Comparison of ENCODE assay signal across 12 mouse cellular contexts in the genomic region with DNA sequence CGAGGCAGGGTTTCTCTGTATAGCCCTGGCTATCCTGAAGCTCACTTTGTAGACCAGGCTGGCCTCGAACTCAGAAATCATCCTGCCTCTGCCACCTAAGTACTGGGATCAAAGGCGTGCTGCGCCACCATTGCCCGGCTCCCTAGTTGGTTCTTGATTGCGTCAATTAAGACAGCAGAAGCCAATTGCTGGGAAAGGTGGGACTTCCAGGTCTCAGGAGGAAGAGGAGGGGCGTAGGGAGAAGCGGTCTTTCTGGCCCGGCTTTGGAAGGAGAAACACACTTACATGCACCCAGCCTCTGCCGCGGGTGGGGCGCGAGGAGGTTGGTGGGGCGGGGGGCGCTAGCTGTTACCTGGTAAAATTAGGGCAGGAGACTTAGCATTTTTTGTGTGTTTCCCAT. TPM values are rescaled to one million over a fixed set of nuclear protein-coding genes. Genes with fewer than 3 reads are reported as not detected.
DNase-seq lines count a peak whose midpoint lies in the region; ATAC-seq and TF ChIP-seq lines count a peak whose summit lies in the region.
"Had no signal": no experiment of that assay in that cellular context is flagged by ENCODE, and none has a peak within 500 bp of the region (broad histone marks: within the 10 kb centered on the region; RNA-seq: fewer than 3 reads in every experiment).

No protein-coding gene starts in this region.

- no peaks in the 10 kb centered on the region for H3K27me3 ChIP-seq in erythroblast, embryonic 14.5 days (ENCODE audit: control insufficient read depth)
- H3K27me3 ChIP-seq in G1E (ENCODE audit: insufficient read depth, low read length), result 0 out of 2 replicates have a peak, but pooled peaks cover 5% of the 10 kb centered on the region
- 0 out of 2 replicates have a peak, but pooled peaks cover 4% of the 10 kb centered on the region for H3K27me3 ChIP-seq in heart, embryonic 13.5 days (replicated peaks)
- no peaks in the 10 kb centered on the region for H3K27me3 ChIP-seq in liver, embryonic 16.5 days (ENCODE audit: control insufficient read depth, insufficient read depth, low read depth, low read length)
- H3K27me3 ChIP-seq: midbrain, embryonic 13.5 days had no signal

- H3K4me2 ChIP-seq in heart, embryonic 13.5 days, result peak overlapping the region; percentile 20; the same call in 1 of the 2 replicates
- H3K4me2 ChIP-seq in liver, embryonic 16.5 days (ENCODE audit: low read depth, low read length), result no peak overlapping the region
- H3K4me2 ChIP-seq: limb, embryonic 13.5 days; midbrain, embryonic 13.5 days had no signal

- no peaks in the 10 kb centered on the region for H3K36me3 ChIP-seq in erythroblast, embryonic 14.5 days (ENCODE audit: control insufficient read depth)
- H3K36me3 ChIP-seq in G1E (replicated peaks), result no peaks in the 10 kb centered on the region
- H3K36me3 ChIP-seq in heart, embryonic 13.5 days, result no peaks in the 10 kb centered on the region
- H3K36me3 ChIP-seq in liver, embryonic 16.5 days (ENCODE audit: control insufficient read depth, insufficient read depth), result no peaks in the 10 kb centered on the region
- H3K36me3 ChIP-seq: limb, embryonic 13.5 days; midbrain, embryonic 13.5 days had no signal

- ATAC-seq in erythroblast, adult 5-6 weeks (replicated peaks; ENCODE audit: low FRiP score, poor library complexity, severe bottlenecking), result no peak
- ATAC-seq in G1E (ENCODE audit: extremely low read depth, insufficient number of reproducible peaks, low FRiP score, poor library complexity, severe bottlenecking), result peak; percentile 80
- no peak for ATAC-seq in heart, embryonic 13.5 days (ENCODE audit: extremely low read depth, insufficient number of reproducible peaks, low FRiP score, low TSS enrichment)
- ATAC-seq in liver, embryonic 16.5 days (ENCODE audit: low read depth), result no peak
- ATAC-seq: midbrain, embryonic 13.5 days had no signal

- no peak overlapping the region for H3K9ac ChIP-seq in heart, embryonic 13.5 days
- no peak overlapping the region for H3K9ac ChIP-seq in liver, embryonic 16.5 days (ENCODE audit: low read depth, low read length)
- H3K9ac ChIP-seq: limb, embryonic 13.5 days; midbrain, embryonic 13.5 days had no signal

- peak; percentile 74 for DNase-seq in G1E (ENCODE audit: low spot score)
- no peak for DNase-seq in left cerebral cortex, postnatal 14 days (ENCODE audit: low spot score in 2 of 2)
- no peak for DNase-seq in layer of hippocampus, postnatal 10 days (ENCODE audit: low spot score in 2 of 2)
- DNase-seq in right cerebral cortex, postnatal 25 days, result no peak
- DNase-seq: gastrocnemius, postnatal 25 days; thymus, postnatal 14 days had no signal

- TF ChIP-seq CTCF in G1E (IDR thresholded peaks at IDR 0.05; ENCODE audit: low read depth, low read length), result no peak

- peaks cover 1% of the 10 kb centered on the region; the same call in 1 of the 2 replicates for H3K4me1 ChIP-seq in erythroblast, embryonic 14.5 days (ENCODE audit: control insufficient read depth)
- peaks cover 7% of the 10 kb centered on the region; the same call in 1 of the 2 replicates for H3K4me1 ChIP-seq in G1E (ENCODE audit: insufficient read depth, low read depth, low read length)
- no peaks in the 10 kb centered on the region for H3K4me1 ChIP-seq in heart, embryonic 13.5 days
- H3K4me1 ChIP-seq in liver, embryonic 16.5 days (ENCODE audit: control insufficient read depth, low read depth, low read length), result no peaks in the 10 kb centered on the region
- H3K4me1 ChIP-seq: limb, embryonic 13.5 days; midbrain, embryonic 13.5 days had no signal

- H3K27ac ChIP-seq in heart, embryonic 13.5 days (replicated peaks), result no peak overlapping the region
- H3K27ac ChIP-seq in liver, embryonic 16.5 days (ENCODE audit: low read length), result no peak overlapping the region
- H3K27ac ChIP-seq: limb, embryonic 13.5 days; midbrain, embryonic 13.5 days had no signal

- 72% methylated on average over 15 of the region's 15 CpGs for WGBS in heart, embryonic 13.5 days
- WGBS in liver, embryonic 16.5 days (ENCODE audit: insufficient replicate concordance), result 77% methylated on average over 15 of the region's 15 CpGs

- H3K9me3 ChIP-seq in erythroblast, embryonic 14.5 days (ENCODE audit: control insufficient read depth, low read length), result no peaks in the 10 kb centered on the region
- no peaks in the 10 kb centered on the region for H3K9me3 ChIP-seq in G1E (replicated peaks)
- H3K9me3 ChIP-seq in heart, embryonic 13.5 days, result no peaks in the 10 kb centered on the region
- H3K9me3 ChIP-seq in liver, embryonic 16.5 days (replicated peaks; ENCODE audit: control insufficient read depth, low read length), result no peaks in the 10 kb centered on the region
- H3K9me3 ChIP-seq: limb, embryonic 13.5 days; midbrain, embryonic 13.5 days had no signal

- peak overlapping the region; percentile 32 for H3K4me3 ChIP-seq in erythroblast, embryonic 14.5 days (replicated peaks)
- peak overlapping the region; percentile 71 for H3K4me3 ChIP-seq in G1E (ENCODE audit: low read depth, low read length)
- peak overlapping the region; percentile 29 for H3K4me3 ChIP-seq in heart, embryonic 13.5 days
- H3K4me3 ChIP-seq in liver, embryonic 16.5 days (ENCODE audit: low read depth, low read length), result peak overlapping the region; percentile 5; the same call in 1 of the 2 replicates
- H3K4me3 ChIP-seq: limb, embryonic 13.5 days; midbrain, embryonic 13.5 days had no signal

- intact Hi-C loops in left cerebral cortex, postnatal 14 days (cut with DNase I), result no loop called here

RNA-seq across cellular contexts. Expression of a gene that starts 10.5 kb away (rescaled TPM):
- 0.39 and 0.65 TPM in 2 replicates for polyA plus RNA-seq in erythroblast, embryonic 14.5 days (2012)
- 15.0 and 33.0 TPM in 2 replicates for total RNA-seq in erythroblast, adult 5-6 weeks (2015; ENCODE audit: low replicate concordance)
- total RNA-seq in erythroblast, adult 5-6 weeks (2017; ENCODE audit: low replicate concordance), result 23.4 and 44.9 TPM in 2 replicates
- 141 and 150 TPM in 2 replicates for total RNA-seq in G1E (2014; fragmentation: Nextera tagmentation)
- 114 and 141 TPM in 2 replicates for total RNA-seq in G1E (2017)
- 5.8 and 7.4 TPM in 2 replicates for polyA plus RNA-seq in G1E (2012)
- polyA plus RNA-seq in heart, embryonic 13.5 days (2015; fragmentation: Nextera tagmentation; extraction: Ambion mirVana), result 6.5 and 7.1 TPM in 2 replicates
- 5.8 and 6.2 TPM in 2 replicates for polyA plus RNA-seq in liver, embryonic 16.5 days (2015; fragmentation: Nextera tagmentation; extraction: Ambion mirVana)
- 10 to 100 TPM; 48.8 to 49.8 TPM for total RNA-seq in left cerebral cortex, postnatal 14 days (2021)
- total RNA-seq in layer of hippocampus, postnatal 10 days (2021), result 10 to 100 TPM; 52.9 to 59.5 TPM

Comparison
In these comparisons a context has a peak if more than half of its experiments do, and no peak if none do; other contexts are left out.
1. H3K4me3 ChIP-seq: peak in every context shown above with its lines; median percentile 71 in G1E; 32 in erythroblast, embryonic 14.5 days; 29 in heart, embryonic 13.5 days; 5 in liver, embryonic 16.5 days.